Mouse (Mus musculus) forebrain, embryonic 11.5 days (tissue): ENCODE measurements around the gene Rab11a. TPM values are rescaled to one million over a fixed set of nuclear protein-coding genes. Genes with fewer than 3 reads are reported as not detected.
A peak's percentile ranks its signal among the peaks of the same experiment; 100 is the strongest.
"Not testable (repeated sequence)": the region's sequence is repeated elsewhere in the genome, so short reads cannot be mapped to it uniquely, and the experiment has no call there.

ENCODE experiments used
- ATAC-seq: fragments of 200-750 bp; cut with Nextera tagmentation; replicated peaks from 2 replicates; pipeline ENCODE4 v1.8.0; 2017; ENCODE audit warnings: moderate TSS enrichment; ENCODE audit not compliant: low FRiP score
- DNase-seq: peaks from one replicate; pipeline ENCODE4 v3.0.0-alpha.2; 2017; ENCODE audit warnings: low spot score
- H3K27ac ChIP-seq: fragments of 300-500 bp; sonication (generic); 2 replicates; pipeline ENCODE4 v1.5.1; 2014; ENCODE audit warnings: low read depth, low read length
- H3K27me3 ChIP-seq: fragments of 300-500 bp; sonication (generic); 2 replicates; pipeline ENCODE4 v1.6.1; 2014; ENCODE audit warnings: mild to moderate bottlenecking, low read length, mixed read lengths; ENCODE audit not compliant: control insufficient read depth, insufficient read depth
- H3K36me3 ChIP-seq: fragments of 300-500 bp; sonication (generic); 2 replicates; pipeline ENCODE4 v1.6.1; 2014; ENCODE audit warnings: mild to moderate bottlenecking, low read length, moderate library complexity, mixed read lengths; ENCODE audit not compliant: control insufficient read depth, insufficient read depth
- H3K4me1 ChIP-seq: fragments of 300-500 bp; sonication (generic); replicated peaks from 2 replicates; pipeline ENCODE4 v1.6.1; 2014; ENCODE audit warnings: low read length, mixed read lengths; ENCODE audit not compliant: control insufficient read depth, insufficient read depth
- H3K4me2 ChIP-seq: fragments of 300-500 bp; sonication (generic); 2 replicates; pipeline ENCODE4 v1.6.1; 2014; ENCODE audit warnings: low read depth, mild to moderate bottlenecking, low read length, moderate library complexity, mixed read lengths; ENCODE audit not compliant: severe bottlenecking
- H3K4me3 ChIP-seq: fragments of 300-500 bp; sonication (generic); 2 replicates; pipeline ENCODE4 v1.5.1; 2014; ENCODE audit warnings: low read depth, low read length
- H3K9ac ChIP-seq: fragments of 300-500 bp; sonication (generic); 2 replicates; pipeline ENCODE4 v1.6.1; 2014; ENCODE audit warnings: low read length
- H3K9me3 ChIP-seq: fragments of 300-500 bp; sonication (generic); 2 replicates; pipeline ENCODE4 v1.6.1; 2016; ENCODE audit warnings: low read length, mixed read lengths; ENCODE audit not compliant: control insufficient read depth
- WGBS: fragments of 180-500 bp; shearing (Covaris S2); extraction: QIAGEN DNeasy Blood & Tissue Kit; methylation state at CpG from one replicate; pipeline ENCODE4 v1.1.7; 2014; 5-methylcytosine and 5-hydroxymethylcytosine counted together
- polyA plus RNA-seq: library from polyadenylated mRNA; unstranded; fragments of >200 nt; fragmentation: Nextera tagmentation; extraction: Ambion mirVana; gene quantifications from 2 replicates; pipeline ENCODE4 v1.2.1, GENCODE M21; 2014

The Rab11a gene
- polyA plus RNA-seq, 1 experiment from 2014 or later = 253 TPM

- H3K36me3 ChIP-seq = no peaks in the 10 kb centered on the region
- ATAC-seq = no peak
- no peak for DNase-seq
- peak overlapping the region; percentile 62 for H3K4me3 ChIP-seq
- 0 out of 2 replicates have a peak, but pooled peaks cover 2% of the 10 kb centered on the region for H3K4me1 ChIP-seq
- H3K9ac ChIP-seq = peak overlapping the region; percentile 60
- no peaks in the 10 kb centered on the region for H3K27me3 ChIP-seq
- H3K4me2 ChIP-seq = peak overlapping the region; percentile 73
- WGBS = 15% methylated on average over 9 of the region's 9 CpGs
- no peaks in the 10 kb centered on the region for H3K9me3 ChIP-seq
- peak overlapping the region; percentile 84; the same call in 1 of the 2 replicates for H3K27ac ChIP-seq
These were observed 1.4 kb downstream of the Rab11a start for GRCm38 (mm10) chr9:64736076-64736638.

DNA sequence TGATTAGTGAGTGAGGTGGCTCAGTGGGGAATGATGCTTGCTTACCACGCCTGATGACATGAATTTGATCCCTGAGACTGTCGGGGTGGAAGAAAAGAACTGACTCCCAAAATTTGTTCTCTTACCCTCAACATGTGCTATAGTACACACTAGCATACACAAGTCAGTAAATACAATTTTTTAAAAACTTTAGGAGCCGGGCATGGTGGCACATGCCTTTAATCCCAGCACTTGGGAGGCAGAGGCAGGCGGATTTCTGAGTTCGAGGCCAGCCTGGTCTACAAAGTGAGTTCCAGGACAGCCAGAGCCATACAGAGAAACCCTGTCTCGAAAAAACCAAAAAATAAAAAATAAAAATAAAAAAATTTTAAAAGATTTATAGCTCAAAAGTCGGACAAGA lies 2.6 kb downstream of the Rab11a start:
- not testable (repeated sequence) for H3K36me3 ChIP-seq, H3K4me3 ChIP-seq, H3K4me2 ChIP-seq, ATAC-seq, DNase-seq, H3K9ac ChIP-seq, H3K9me3 ChIP-seq, H3K27me3 ChIP-seq, H3K4me1 ChIP-seq, H3K27ac ChIP-seq
- WGBS = 89% methylated on average over 7 of the region's 7 CpGs

DNA sequence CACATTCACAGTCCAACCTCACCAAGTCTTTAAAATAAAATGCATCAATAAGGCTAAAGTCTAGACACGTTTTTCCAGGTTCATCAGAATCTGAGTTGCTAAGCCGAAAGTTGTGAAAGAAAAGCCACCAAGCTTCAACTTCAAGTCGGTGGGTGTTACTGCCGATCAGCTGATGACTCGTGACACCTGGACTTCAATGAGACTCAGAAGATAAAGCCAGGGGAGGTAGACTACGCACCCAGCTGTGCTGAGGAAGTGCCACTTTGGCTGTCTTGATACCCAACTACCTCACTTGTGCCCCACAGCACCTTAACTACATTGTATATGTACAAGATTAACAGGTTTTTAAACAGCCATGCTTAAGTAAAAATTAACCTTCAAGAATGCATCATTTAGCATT lies 3.4 kb downstream of the Rab11a start:
- Histone ChIP-seq H3K4me1 (0 out of 2 replicates have a peak, but pooled peaks cover 2% of the 10 kb centered on the region), H3K4me2 (no peak overlapping the region), H3K27me3 (no peaks in the 10 kb centered on the region), H3K9ac (no peak overlapping the region), H3K9me3 (no peaks in the 10 kb centered on the region), H3K36me3 (no peaks in the 10 kb centered on the region), H3K4me3 (no peak overlapping the region), H3K27ac (no peak overlapping the region)
- 83% methylated on average over 6 of the region's 6 CpGs for WGBS
- DNase-seq (no peak), ATAC-seq (no peak)

DNA sequence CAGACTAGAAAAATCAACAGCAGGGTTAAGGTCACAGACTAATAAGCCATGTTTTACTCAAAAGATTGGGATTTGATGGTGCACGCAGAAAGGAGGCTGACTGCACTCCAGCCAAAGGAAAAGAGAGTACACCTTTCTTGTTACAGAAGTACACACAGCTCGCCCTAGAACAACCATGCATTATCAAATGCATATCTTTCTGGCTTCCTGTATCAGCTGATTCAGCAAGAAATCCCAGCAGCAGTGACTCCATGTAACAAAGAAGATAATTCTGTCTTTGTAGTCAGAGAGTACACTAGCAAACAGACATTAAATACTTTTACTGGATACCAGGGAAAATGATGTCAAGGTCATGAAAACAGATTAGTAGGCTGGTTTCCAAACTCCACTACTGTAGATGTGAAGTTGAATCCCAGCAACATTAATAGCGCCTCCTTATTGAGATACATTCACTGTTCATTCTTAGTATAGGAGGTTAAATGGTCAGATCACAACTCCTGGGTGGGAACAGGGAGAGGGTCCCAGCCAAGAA lies 6.5 kb downstream of the Rab11a start:
- DNase-seq = no peak
- Histone ChIP-seq H3K36me3 (no peaks in the 10 kb centered on the region), H3K4me1 (0 out of 2 replicates have a peak, but pooled peaks cover 2% of the 10 kb centered on the region), H3K9ac (no peak overlapping the region), H3K4me3 (no peak overlapping the region), H3K9me3 (no peaks in the 10 kb centered on the region), H3K27me3 (no peaks in the 10 kb centered on the region), H3K27ac (no peak overlapping the region), H3K4me2 (no peak overlapping the region)
- 93% methylated on average over 3 of the region's 3 CpGs for WGBS
- ATAC-seq = no peak

GRCm38 (mm10) chr9:64726454-64726853 lies 11.1 kb downstream of the Rab11a start:
- WGBS = 95% methylated on average over 5 of the region's 5 CpGs

DNA sequence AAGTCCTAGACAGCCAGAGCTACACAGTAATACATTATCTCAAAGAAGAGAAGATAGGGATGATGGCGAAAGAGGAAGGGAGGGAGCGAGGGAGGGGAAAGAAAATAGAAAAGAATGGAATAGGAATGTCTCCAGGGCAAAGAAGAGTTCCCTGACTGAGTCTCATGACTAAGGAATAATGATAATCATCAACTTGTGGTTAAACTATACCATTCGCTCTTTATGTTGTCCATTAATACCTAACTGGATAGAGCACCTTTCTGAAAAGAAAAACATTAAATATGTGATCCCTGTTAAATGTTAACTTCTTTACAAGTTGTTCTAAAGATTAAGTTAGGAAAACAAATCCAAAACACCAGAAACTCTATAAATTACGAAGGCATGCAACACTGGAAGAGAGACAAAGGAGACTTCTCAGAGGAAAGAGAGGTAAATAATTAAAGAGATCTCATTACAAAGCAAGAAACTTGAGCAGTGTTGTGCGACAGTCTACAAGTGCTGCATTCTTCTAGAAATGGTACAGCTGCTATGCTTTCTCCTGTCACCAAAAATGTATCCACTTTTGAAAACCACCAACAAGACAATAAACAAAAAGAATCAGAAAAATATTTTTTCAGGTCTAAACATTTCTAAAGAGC lies 17.9 kb downstream of the Rab11a start:
- ATAC-seq (no peak), DNase-seq (no peak)
- Histone ChIP-seq H3K27me3 (no peaks in the 10 kb centered on the region), H3K9me3 (no peaks in the 10 kb centered on the region), H3K4me3 (no peak overlapping the region), H3K4me2 (no peak overlapping the region), H3K36me3 (no peaks in the 10 kb centered on the region), H3K27ac (no peak overlapping the region), H3K9ac (no peak overlapping the region), H3K4me1 (no peaks in the 10 kb centered on the region)
- WGBS = 85% methylated on average over 5 of the region's 5 CpGs

More at GRCm38 (mm10) chr9:64726454-64726853, 11.1 kb downstream of the Rab11a start:
- Histone ChIP-seq H3K36me3 (no peaks in the 10 kb centered on the region; the same call in 1 of the 2 replicates), H3K9me3 (no peaks in the 10 kb centered on the region), H3K27ac (no peak overlapping the region), H3K4me3 (no peak overlapping the region), H3K27me3 (no peaks in the 10 kb centered on the region), H3K9ac (no peak overlapping the region), H3K4me2 (no peak overlapping the region), H3K4me1 (no peaks in the 10 kb centered on the region)
- ATAC-seq (no peak), DNase-seq (no peak)

GRCm38 (mm10) chr9:64710291-64710690 lies 27.3 kb downstream of the Rab11a start:
- DNase-seq, H3K4me1 ChIP-seq: not testable (repeated sequence)
- 90% methylated on average over 3 of the region's 5 CpGs for WGBS

DNA sequence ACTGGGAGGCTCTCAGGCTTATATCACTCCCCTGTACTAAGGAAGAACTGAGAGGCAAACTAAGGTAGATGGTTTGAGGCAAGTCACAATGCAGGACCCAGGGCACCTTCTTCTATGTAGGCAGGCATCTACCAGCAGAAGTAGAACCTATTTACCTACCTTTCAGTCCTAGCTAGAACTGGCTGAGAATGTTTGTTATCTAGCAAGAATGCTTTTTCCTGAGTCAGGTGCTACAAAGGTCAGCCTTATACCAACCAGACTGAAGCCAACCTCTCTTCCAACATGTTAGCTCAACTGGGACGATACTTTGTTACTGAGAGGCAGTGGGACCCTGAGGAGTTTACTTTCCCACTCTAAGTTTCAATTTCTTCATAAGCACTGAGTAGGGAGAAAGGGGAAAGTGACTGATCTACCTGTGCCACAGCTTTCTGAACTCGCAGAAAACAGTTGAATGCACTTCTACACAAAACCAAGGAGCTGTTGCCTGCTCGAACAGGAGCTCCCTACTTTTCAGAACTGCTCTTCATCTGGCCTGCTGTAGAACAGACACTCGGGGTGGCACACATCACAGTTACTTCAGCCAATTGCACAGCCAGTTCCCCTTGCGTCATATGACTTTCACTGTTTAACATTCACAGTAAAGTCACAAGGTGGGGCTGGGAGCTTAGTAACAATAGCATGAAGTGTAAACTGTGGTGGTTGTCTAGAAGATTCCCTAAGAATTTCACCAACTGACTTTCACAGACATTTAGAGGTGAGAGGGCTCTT lies 33.3 kb downstream of the Rab11a start:
- no peak overlapping the region for H3K27ac ChIP-seq
- H3K27me3 ChIP-seq = no peaks in the 10 kb centered on the region
- no peak overlapping the region for H3K4me2 ChIP-seq
- H3K4me1 ChIP-seq = no peaks in the 10 kb centered on the region
- H3K9me3 ChIP-seq = no peaks in the 10 kb centered on the region
- no peaks in the 10 kb centered on the region for H3K36me3 ChIP-seq
- 87% methylated on average over 5 of the region's 5 CpGs for WGBS
- ATAC-seq = no peak
- H3K9ac ChIP-seq = no peak overlapping the region
- no peak for DNase-seq
- H3K4me3 ChIP-seq = no peak overlapping the region

More at GRCm38 (mm10) chr9:64710291-64710690, 27.3 kb downstream of the Rab11a start:
- H3K36me3 ChIP-seq, H3K27me3 ChIP-seq, H3K9me3 ChIP-seq, H3K27ac ChIP-seq, H3K4me3 ChIP-seq, H3K4me2 ChIP-seq, ATAC-seq, H3K9ac ChIP-seq: not testable (repeated sequence)
